Mouse (Mus musculus): ENCODE measurements at regions not wholly inside any gene's neighbourhood (a gene's known extent, or its start where the extent isn't known, plus 50 kb on each side); places are given as distances from the start of the nearest gene placed in this dataset.
A peak's percentile ranks its signal among the peaks of the same experiment; 100 is the strongest.

GRCm38 (mm10) chr1:151263372-151263771 lies 53.4 kb downstream of the Gm47996 start:
- no peak for DNase-seq (ENCODE audit: low read depth, low spot score)

GRCm38 (mm10) chr1:151263830-151264229 lies 53.9 kb downstream of the Gm47996 start:
- DNase-seq (ENCODE audit: low read depth, low spot score): no peak

GRCm38 (mm10) chr1:151264789-151265188 lies 54.9 kb downstream of the Gm47996 start:
- no peak for DNase-seq (ENCODE audit: low read depth, low spot score)

- no peak for DNase-seq (ENCODE audit: low read depth, low spot score)
These were observed 55.7 kb downstream of the Gm47996 start for GRCm38 (mm10) chr1:151265590-151265989.

GRCm38 (mm10) chr1:151266703-151267102 lies 56.8 kb downstream of the Gm47996 start:
- no peak for DNase-seq (ENCODE audit: low read depth, low spot score)

- peak; percentile 14 for DNase-seq (ENCODE audit: low read depth, low spot score)
These were observed 60.8 kb downstream of the Gm47996 start for GRCm38 (mm10) chr1:151270691-151271090.

GRCm38 (mm10) chr1:151274306-151274705 lies 64.4 kb downstream of the Gm47996 start:
- DNase-seq (ENCODE audit: low read depth, low spot score): no peak

GRCm38 (mm10) chr1:151275581-151275980 lies 65.7 kb downstream of the Gm47996 start:
- no peak for DNase-seq (ENCODE audit: low read depth, low spot score)

GRCm38 (mm10) chr1:151279955-151280354 lies 64.3 kb upstream of the Ivns1abp start:
- no peak for DNase-seq (ENCODE audit: low read depth, low spot score)

GRCm38 (mm10) chr1:151285045-151285444 lies 59.2 kb upstream of the Ivns1abp start:
- DNase-seq (ENCODE audit: low read depth, low spot score): no peak

- DNase-seq (ENCODE audit: low read depth, low spot score): peak; percentile 62
These were observed 56.8 kb upstream of the Ivns1abp start for GRCm38 (mm10) chr1:151287451-151287850.

GRCm38 (mm10) chr1:151289061-151289460 lies 55.2 kb upstream of the Ivns1abp start:
- DNase-seq (ENCODE audit: low read depth, low spot score): no peak

- no peak for DNase-seq (ENCODE audit: low read depth, low spot score)
These were observed 54.6 kb upstream of the Ivns1abp start for GRCm38 (mm10) chr1:151289493-151290258.

- no peak for DNase-seq (ENCODE audit: low read depth, low spot score)
These were observed 50.8 kb upstream of the Ivns1abp start for GRCm38 (mm10) chr1:151293311-151294050.

Data from CD4-positive, CD25-positive, alpha-beta regulatory T cell, adult 2 months (primary cell).